8 mouse cellular contexts compared by ENCODE assay signal in genomic region chr11:69096987-69097900, GRCm38 (mm10). TPM values are rescaled to one million over a fixed set of nuclear protein-coding genes. Genes with fewer than 3 reads are reported as not detected.
DNase-seq lines count a peak whose midpoint lies in the region; ATAC-seq and TF ChIP-seq lines count a peak whose summit lies in the region.

No protein-coding gene starts in this region.

- H3K9me3 ChIP-seq in G1E (replicated peaks) = no peaks in the 10 kb centered on the region
- no peaks in the 10 kb centered on the region for H3K9me3 ChIP-seq in hindbrain, embryonic 11.5 days (ENCODE audit: control insufficient read depth, low read length)

- H3K36me3 ChIP-seq in G1E (replicated peaks) = peaks cover 34% of the 10 kb centered on the region
- 0 out of 2 replicates have a peak, but pooled peaks cover 3% of the 10 kb centered on the region for H3K36me3 ChIP-seq in hindbrain, embryonic 11.5 days (ENCODE audit: control insufficient read depth, insufficient read depth, low read length)

- peaks cover 77% of the 10 kb centered on the region for H3K4me1 ChIP-seq in G1E (ENCODE audit: insufficient read depth, low read depth, low read length)
- H3K4me1 ChIP-seq in hindbrain, embryonic 11.5 days (replicated peaks; ENCODE audit: control insufficient read depth, insufficient read depth, low read length) = peaks cover 32% of the 10 kb centered on the region

- H3K27me3 ChIP-seq in G1E (ENCODE audit: insufficient read depth, low read length) = no peaks in the 10 kb centered on the region
- H3K27me3 ChIP-seq in hindbrain, embryonic 11.5 days (ENCODE audit: control insufficient read depth, insufficient read depth, low read length) = no peaks in the 10 kb centered on the region

- H3K27ac ChIP-seq in hindbrain, embryonic 11.5 days (ENCODE audit: low read depth, low read length) = peak overlapping the region; percentile 64

- DNase-seq in G1E (ENCODE audit: low spot score) = peak; percentile 87
- peak; percentile 92 for DNase-seq in cerebellum, adult 9-10 months
- peak; percentile 93 to 97 for DNase-seq in frontal cortex, adult 2 months (ENCODE audit: extremely low spot score in 1 of 2, low spot score in 1 of 2)
- peak; percentile 81 for DNase-seq in hindbrain, embryonic 11.5 days (ENCODE audit: low spot score)
- DNase-seq in layer of hippocampus, postnatal 14 days (ENCODE audit: low spot score in 2 of 2) = peak; percentile 95 to 98
- peak; percentile 100 for DNase-seq in lung, postnatal 10 days
- peak; percentile 100 for DNase-seq in ovary, postnatal 14 days (ENCODE audit: low spot score)
- peak; percentile 93 for DNase-seq in thymus, postnatal 14 days

- peak overlapping the region; percentile 45 for H3K4me2 ChIP-seq in hindbrain, embryonic 11.5 days (replicated peaks; ENCODE audit: low read depth, low read length)

- peak overlapping the region; percentile 35 for H3K9ac ChIP-seq in hindbrain, embryonic 11.5 days (ENCODE audit: low read depth, low read length)

- H3K4me3 ChIP-seq in G1E (ENCODE audit: low read depth, low read length) = peak overlapping the region; percentile 72
- peak overlapping the region; percentile 22; the same call in 1 of the 2 replicates for H3K4me3 ChIP-seq in hindbrain, embryonic 11.5 days (ENCODE audit: low read depth, low read length)

- TF ChIP-seq CTCF in G1E (IDR thresholded peaks at IDR 0.05; ENCODE audit: low read depth, low read length) = no peak

- 2% methylated on average over 29 of the region's 29 CpGs for WGBS in hindbrain, embryonic 11.5 days

- peak; percentile 37 for ATAC-seq in G1E (ENCODE audit: extremely low read depth, insufficient number of reproducible peaks, low FRiP score, poor library complexity, severe bottlenecking)
- no peak for ATAC-seq in hindbrain, embryonic 11.5 days (ENCODE audit: low FRiP score)

RNA-seq across cellular contexts. Expression of gene Per1, which starts 2.2 kb away (rescaled TPM):
- total RNA-seq in G1E (2014; fragmentation: Nextera tagmentation) (55.2 and 55.5 TPM in 2 replicates), G1E (2017) (8.9 TPM in 2 replicates)
- 40.6 TPM in 2 replicates for polyA plus RNA-seq in G1E (2012)
- polyA plus RNA-seq in frontal cortex, adult 2 months (2012; rRNA removed) = 42.7 and 55.8 TPM in 2 replicates
- polyA plus RNA-seq in hindbrain, embryonic 11.5 days (2014; fragmentation: Nextera tagmentation; extraction: Ambion mirVana) = 5.6 and 7.4 TPM in 2 replicates
- 10 to 100 TPM; 84.4 to 86.8 TPM for total RNA-seq in layer of hippocampus, postnatal 14 days (2021)

RNA-seq across cellular contexts. Expression of gene Vamp2, which starts 9.0 kb away (rescaled TPM):
- total RNA-seq in G1E (2014; fragmentation: Nextera tagmentation) = 98.4 and 104 TPM in 2 replicates
- 4.4 and 5.8 TPM in 2 replicates for total RNA-seq in G1E (2017)
- 31.8 and 32.8 TPM in 2 replicates for polyA plus RNA-seq in G1E (2012)
- polyA plus RNA-seq in frontal cortex, adult 2 months (2012; rRNA removed) = 1,200 and 1,339 TPM in 2 replicates
- 85.1 and 98.1 TPM in 2 replicates for polyA plus RNA-seq in hindbrain, embryonic 11.5 days (2014; fragmentation: Nextera tagmentation; extraction: Ambion mirVana)
- total RNA-seq in layer of hippocampus, postnatal 14 days (2021) = 1,000 to 10,000 TPM; 1,073 to 1,118 TPM

RNA-seq across cellular contexts. Expression of gene Hes7, which starts 23.0 kb away (rescaled TPM):
- 0.53 TPM in 1 of 2 replicates, not detected in the other for total RNA-seq in G1E (2014; fragmentation: Nextera tagmentation)
- total RNA-seq in G1E (2017) = 0.22 TPM in 1 of 2 replicates, not detected in the other
- polyA plus RNA-seq in G1E (2012) = 1.2 and 2.0 TPM in 2 replicates
- polyA plus RNA-seq in frontal cortex, adult 2 months (2012; rRNA removed) = 0.78 and 0.86 TPM in 2 replicates
- polyA plus RNA-seq in hindbrain, embryonic 11.5 days (2014; fragmentation: Nextera tagmentation; extraction: Ambion mirVana) = 0.19 and 0.29 TPM in 2 replicates
- under 1 TPM; 0.46 to 0.62 TPM for total RNA-seq in layer of hippocampus, postnatal 14 days (2021)

RNA-seq across cellular contexts. Expression of gene 9130213A22Rik, which starts 25.1 kb away (rescaled TPM):
- 1.4 TPM in 2 replicates for total RNA-seq in G1E (2014; fragmentation: Nextera tagmentation)
- total RNA-seq in G1E (2017) = 0.17 and 0.82 TPM in 2 replicates
- polyA plus RNA-seq in G1E (2012) = 0.10 and 0.25 TPM in 2 replicates
- polyA plus RNA-seq in frontal cortex, adult 2 months (2012; rRNA removed) = 1.8 and 1.9 TPM in 2 replicates
- polyA plus RNA-seq in hindbrain, embryonic 11.5 days (2014; fragmentation: Nextera tagmentation; extraction: Ambion mirVana) = 0.21 TPM in 1 of 2 replicates, not detected in the other
- under 1 TPM; 0.88 to 0.95 TPM for total RNA-seq in layer of hippocampus, postnatal 14 days (2021)

RNA-seq across cellular contexts. Expression of gene Tmem107, which starts 26.6 kb away (rescaled TPM):
- total RNA-seq in G1E (2014; fragmentation: Nextera tagmentation) (28.3 and 38.2 TPM in 2 replicates), G1E (2017) (17.2 and 34.2 TPM in 2 replicates)
- polyA plus RNA-seq in G1E (2012) = 70.8 and 77.9 TPM in 2 replicates
- 22.0 and 23.5 TPM in 2 replicates for polyA plus RNA-seq in frontal cortex, adult 2 months (2012; rRNA removed)
- 52.4 and 54.6 TPM in 2 replicates for polyA plus RNA-seq in hindbrain, embryonic 11.5 days (2014; fragmentation: Nextera tagmentation; extraction: Ambion mirVana)
- total RNA-seq in layer of hippocampus, postnatal 14 days (2021) = 10 to 100 TPM; 13.5 to 13.7 TPM

Comparison
In these comparisons a context has a peak if more than half of its experiments do, and no peak if none do; other contexts are left out.
1. RNA of gene Vamp2, which starts 9.0 kb away (polyA plus RNA-seq): 1,200 to 1,339 TPM in frontal cortex, adult 2 months; 85.1 to 98.1 TPM in hindbrain, embryonic 11.5 days and 31.8 to 32.8 TPM in G1E; every median in the first group is over 10 times any median in the second.
2. Peak in every context shown above with its lines, with median percentiles within 50 percentile points of each other: DNase-seq.